In the genomic region with DNA sequence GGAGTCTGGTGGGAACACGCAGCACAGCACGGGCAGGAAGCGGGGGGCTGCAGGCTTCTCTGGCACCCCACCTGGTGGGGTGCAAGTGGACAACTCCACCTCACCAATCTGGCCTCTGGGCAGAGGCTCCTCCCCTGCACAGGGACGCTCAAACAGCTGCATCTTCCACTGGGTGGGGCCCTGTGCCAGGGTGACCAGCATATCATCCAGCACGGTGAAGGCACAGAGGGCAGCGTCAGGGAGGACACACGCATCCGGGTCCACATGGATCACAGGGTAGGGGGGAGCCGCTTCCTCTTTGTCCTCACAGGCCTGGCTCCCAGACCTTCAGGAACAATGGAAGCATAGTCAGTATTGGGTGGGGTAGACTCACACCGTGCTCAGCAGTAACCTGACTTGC, we compare ENCODE assay signal across 9 mouse cellular contexts. TPM values are rescaled to one million over a fixed set of nuclear protein-coding genes. Genes with fewer than 3 reads are reported as not detected.
DNase-seq lines count a peak whose midpoint lies in the region; ATAC-seq lines count a peak whose summit lies in the region.
"Had no signal": no experiment of that assay in that cellular context is flagged by ENCODE, and none has a peak within 500 bp of the region (broad histone marks: within the 10 kb centered on the region; RNA-seq: fewer than 3 reads in every experiment).

No protein-coding gene starts in this region.

- WGBS in kidney, embryonic 14.5 days: 82% methylated on average over 10 of the region's 10 CpGs
- WGBS in embryonic facial prominence, embryonic 12.5 days: 75% methylated on average over 10 of the region's 10 CpGs
- WGBS in hindbrain, embryonic 14.5 days: 70% methylated on average over 10 of the region's 10 CpGs
- WGBS in midbrain, embryonic 15.5 days: 68% methylated on average over 10 of the region's 10 CpGs

- H3K36me3 ChIP-seq in kidney, embryonic 14.5 days (ENCODE audit: control insufficient read depth, insufficient read depth, low read length): peaks cover 74% of the 10 kb centered on the region
- H3K36me3 ChIP-seq in embryonic facial prominence, embryonic 12.5 days: peaks cover 72% of the 10 kb centered on the region
- peaks cover 72% of the 10 kb centered on the region for H3K36me3 ChIP-seq in hindbrain, embryonic 14.5 days (replicated peaks; ENCODE audit: control insufficient read depth, insufficient read depth)
- H3K36me3 ChIP-seq in midbrain, embryonic 15.5 days (replicated peaks): peaks cover 46% of the 10 kb centered on the region

- no peak overlapping the region for H3K27ac ChIP-seq in kidney, embryonic 14.5 days (ENCODE audit: low read depth, low read length)
- no peak overlapping the region for H3K27ac ChIP-seq in embryonic facial prominence, embryonic 12.5 days
- peak overlapping the region; percentile 86; the same call in 1 of the 2 replicates for H3K27ac ChIP-seq in hindbrain, embryonic 14.5 days
- H3K27ac ChIP-seq in midbrain, embryonic 15.5 days: peak overlapping the region; percentile 82

- no peak for ATAC-seq in kidney, embryonic 14.5 days (ENCODE audit: low FRiP score, low TSS enrichment)
- no peak for ATAC-seq in embryonic facial prominence, embryonic 12.5 days (ENCODE audit: insufficient number of reproducible peaks, insufficient read depth, low FRiP score, low TSS enrichment)
- no peak for ATAC-seq in hindbrain, embryonic 14.5 days (ENCODE audit: low FRiP score)
- no peak for ATAC-seq in midbrain, embryonic 15.5 days (replicated peaks)

- H3K9ac ChIP-seq in kidney, embryonic 14.5 days (ENCODE audit: low read depth, low read length): peak overlapping the region; percentile 80; the same call in 1 of the 2 replicates
- H3K9ac ChIP-seq in embryonic facial prominence, embryonic 12.5 days: peak overlapping the region; percentile 70; the same call in 1 of the 2 replicates
- H3K9ac ChIP-seq in hindbrain, embryonic 14.5 days: peak overlapping the region; percentile 92
- peak overlapping the region; percentile 77 for H3K9ac ChIP-seq in midbrain, embryonic 15.5 days

- H3K27me3 ChIP-seq in kidney, embryonic 14.5 days (ENCODE audit: control insufficient read depth, insufficient read depth, low read length): no peaks in the 10 kb centered on the region
- no peaks in the 10 kb centered on the region for H3K27me3 ChIP-seq in embryonic facial prominence, embryonic 12.5 days
- no peaks in the 10 kb centered on the region for H3K27me3 ChIP-seq in hindbrain, embryonic 14.5 days (ENCODE audit: control insufficient read depth, insufficient read depth, low read length)
- H3K27me3 ChIP-seq in midbrain, embryonic 15.5 days (replicated peaks): no peaks in the 10 kb centered on the region

- peak overlapping the region; percentile 89 for H3K4me3 ChIP-seq in kidney, embryonic 14.5 days (ENCODE audit: low read length)
- peak overlapping the region; percentile 66 for H3K4me3 ChIP-seq in embryonic facial prominence, embryonic 12.5 days
- H3K4me3 ChIP-seq in hindbrain, embryonic 14.5 days (replicated peaks; ENCODE audit: low read length): peak overlapping the region; percentile 91
- peak overlapping the region; percentile 81 for H3K4me3 ChIP-seq in midbrain, embryonic 15.5 days

- peaks cover 9% of the 10 kb centered on the region for H3K4me1 ChIP-seq in kidney, embryonic 14.5 days (ENCODE audit: control insufficient read depth, insufficient read depth, low read length)
- H3K4me1 ChIP-seq in embryonic facial prominence, embryonic 12.5 days: peaks cover 21% of the 10 kb centered on the region
- H3K4me1 ChIP-seq in hindbrain, embryonic 14.5 days (replicated peaks; ENCODE audit: control insufficient read depth, insufficient read depth, low read length): peaks cover 25% of the 10 kb centered on the region
- H3K4me1 ChIP-seq in midbrain, embryonic 15.5 days: peaks cover 26% of the 10 kb centered on the region

- no peak for DNase-seq in kidney, adult 8-10 months
- no peak for DNase-seq in hindbrain, embryonic 14.5 days (ENCODE audit: low spot score)
- no peak for DNase-seq in layer of hippocampus, postnatal 14 days (ENCODE audit: low spot score in 2 of 2)
- no peak for DNase-seq in MN1 (ENCODE audit: low spot score)
- DNase-seq in layer of hippocampus, adult 11-12 months (ENCODE audit: low spot score): no peak

- no peaks in the 10 kb centered on the region for H3K9me3 ChIP-seq in kidney, embryonic 14.5 days (ENCODE audit: control insufficient read depth, low read length)
- H3K9me3 ChIP-seq in embryonic facial prominence, embryonic 12.5 days: no peaks in the 10 kb centered on the region
- H3K9me3 ChIP-seq in hindbrain, embryonic 14.5 days (ENCODE audit: control insufficient read depth, low read length): no peaks in the 10 kb centered on the region
- no peaks in the 10 kb centered on the region for H3K9me3 ChIP-seq in midbrain, embryonic 15.5 days

- H3K4me2 ChIP-seq in kidney, embryonic 14.5 days (replicated peaks; ENCODE audit: low read depth, low read length): peak overlapping the region; percentile 87
- H3K4me2 ChIP-seq in embryonic facial prominence, embryonic 12.5 days (replicated peaks): peak overlapping the region; percentile 89
- peak overlapping the region; percentile 95 for H3K4me2 ChIP-seq in hindbrain, embryonic 14.5 days (replicated peaks)
- peak overlapping the region; percentile 76 for H3K4me2 ChIP-seq in midbrain, embryonic 15.5 days

RNA-seq across cellular contexts. Expression of gene Faap100, which starts 1.2 kb away (rescaled TPM):
- 32.1 and 40.3 TPM in 2 replicates for polyA plus RNA-seq in kidney, embryonic 14.5 days (2014; fragmentation: Nextera tagmentation; extraction: Ambion mirVana)
- 44.6 and 48.3 TPM in 2 replicates for polyA plus RNA-seq in embryonic facial prominence, embryonic 12.5 days (2016; fragmentation: Nextera tagmentation; extraction: Ambion mirVana)
- polyA plus RNA-seq in hindbrain, embryonic 14.5 days (2014; fragmentation: Nextera tagmentation; extraction: Ambion mirVana): 85.6 and 90.1 TPM in 2 replicates
- 124 TPM in 2 replicates for polyA plus RNA-seq in midbrain, embryonic 15.5 days (2015; fragmentation: Nextera tagmentation; extraction: Ambion mirVana)
- total RNA-seq in layer of hippocampus, postnatal 14 days (2021): 10 to 100 TPM; 31.9 to 38.1 TPM

RNA-seq across cellular contexts. Expression of gene Fscn2, which starts 16.0 kb away (rescaled TPM):
- 0.62 and 1.6 TPM in 2 replicates for polyA plus RNA-seq in kidney, embryonic 14.5 days (2014; fragmentation: Nextera tagmentation; extraction: Ambion mirVana)
- polyA plus RNA-seq in embryonic facial prominence, embryonic 12.5 days (2016; fragmentation: Nextera tagmentation; extraction: Ambion mirVana): 0.61 and 0.78 TPM in 2 replicates
- 1.6 and 2.2 TPM in 2 replicates for polyA plus RNA-seq in hindbrain, embryonic 14.5 days (2014; fragmentation: Nextera tagmentation; extraction: Ambion mirVana)
- 0.84 and 1.4 TPM in 2 replicates for polyA plus RNA-seq in midbrain, embryonic 15.5 days (2015; fragmentation: Nextera tagmentation; extraction: Ambion mirVana)
- under 1 TPM; 0.48 to 0.67 TPM for total RNA-seq in layer of hippocampus, postnatal 14 days (2021)
- polyA plus RNA-seq: spleen, adult 2 months had no signal

RNA-seq across cellular contexts. Expression of gene Actg1, which starts 29.0 kb away (rescaled TPM):
- 2,303 and 2,603 TPM in 2 replicates for polyA plus RNA-seq in kidney, embryonic 14.5 days (2014; fragmentation: Nextera tagmentation; extraction: Ambion mirVana)
- 3,148 and 3,183 TPM in 2 replicates for polyA plus RNA-seq in embryonic facial prominence, embryonic 12.5 days (2016; fragmentation: Nextera tagmentation; extraction: Ambion mirVana)
- 4,053 and 4,080 TPM in 2 replicates for polyA plus RNA-seq in hindbrain, embryonic 14.5 days (2014; fragmentation: Nextera tagmentation; extraction: Ambion mirVana)
- 4,418 and 4,467 TPM in 2 replicates for polyA plus RNA-seq in midbrain, embryonic 15.5 days (2015; fragmentation: Nextera tagmentation; extraction: Ambion mirVana)
- total RNA-seq in layer of hippocampus, postnatal 14 days (2021): 1,000 to 10,000 TPM; 1,835 to 1,925 TPM

Comparison
In these comparisons a context has a peak if more than half of its experiments do, and no peak if none do; other contexts are left out.
1. H3K27ac ChIP-seq: peak in hindbrain, embryonic 14.5 days (single experiment) and midbrain, embryonic 15.5 days (single experiment); none in kidney, embryonic 14.5 days (single experiment) and embryonic facial prominence, embryonic 12.5 days (single experiment).
2. Peak in every context shown above with its lines, with median percentiles within 50 percentile points of each other: H3K4me2 ChIP-seq, H3K4me3 ChIP-seq and H3K9ac ChIP-seq.